Mouse (Mus musculus) testis, adult 2 months (tissue): Measurements from ENCODE around the gene 4930562C15Rik.

ENCODE experiments used
- CTCF ChIP-seq: fragments of 200-500 bp; IDR thresholded peaks from 2 replicates; pipeline ENCODE4 v1.5.1; 2012; ENCODE audit warnings: low read depth, mild to moderate bottlenecking, inconsistent platforms, low read length, moderate library complexity; ENCODE audit not compliant: control insufficient read depth, insufficient read depth, insufficient replicate concordance
- POLR2A ChIP-seq: fragments of 200-500 bp; IDR thresholded peaks from 2 replicates; pipeline ENCODE4 v1.6.1; 2012; ENCODE audit warnings: low read depth, mild to moderate bottlenecking, inconsistent platforms, low read length, moderate library complexity; ENCODE audit not compliant: control insufficient read depth

GRCm38 (mm10) chr16:4879101-4879707 lies 44.0 kb downstream of the 4930562C15Rik start:
- TF ChIP-seq CTCF (no peak), POLR2A (no peak; the same call in 1 of the 2 replicates)
